Mouse (Mus musculus) ES-Bruce4 (cell line): ENCODE data around the gene Lifr.

Experiments used
- CTCF ChIP-seq: IDR thresholded peaks from one replicate; pipeline ENCODE4 v1.8.1; 2011; ENCODE audit warnings: low read depth, low read length
- POLR2A ChIP-seq: IDR thresholded peaks from one replicate; pipeline ENCODE4 v1.8.1; 2011; ENCODE audit warnings: low read length; ENCODE audit not compliant: insufficient read depth

DNA sequence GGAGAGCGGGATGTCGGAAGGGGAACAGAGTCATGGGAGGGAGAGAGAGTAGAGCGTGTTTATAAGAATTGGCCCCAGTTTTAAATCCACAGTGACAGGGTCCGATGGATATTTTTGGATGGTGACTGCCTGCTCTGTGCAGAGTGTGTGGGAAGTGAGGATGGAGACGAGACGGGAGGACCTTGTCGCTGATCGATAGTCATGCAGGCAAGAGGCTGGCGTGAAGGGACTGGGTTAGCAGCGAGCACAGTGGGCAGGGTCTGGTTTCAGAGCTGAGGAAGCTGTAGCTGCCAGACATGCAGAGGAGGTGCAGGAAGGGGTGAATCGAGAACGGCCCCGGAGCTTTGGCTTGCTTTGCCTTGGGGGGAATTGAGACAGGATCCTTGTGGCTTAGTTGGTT, 50.8 kb downstream of the Lifr start:
- TF ChIP-seq CTCF (no peak), POLR2A (no peak)
